Mouse (Mus musculus) skeletal muscle tissue, postnatal 0 days (tissue): ENCODE results near the gene Cox8b. TPM values are rescaled to one million over a fixed set of nuclear protein-coding genes. Genes with fewer than 3 reads are reported as not detected.

ENCODE experiments used
- polyA plus RNA-seq: library from polyadenylated mRNA; unstranded; fragments of >200 nt; fragmentation: Nextera tagmentation; extraction: Ambion mirVana; gene quantifications from 2 replicates; pipeline ENCODE4 v1.2.1, GENCODE M21; 2015

The Cox8b gene
- polyA plus RNA-seq: 998 and 1,212 TPM in 2 replicates

DNA sequence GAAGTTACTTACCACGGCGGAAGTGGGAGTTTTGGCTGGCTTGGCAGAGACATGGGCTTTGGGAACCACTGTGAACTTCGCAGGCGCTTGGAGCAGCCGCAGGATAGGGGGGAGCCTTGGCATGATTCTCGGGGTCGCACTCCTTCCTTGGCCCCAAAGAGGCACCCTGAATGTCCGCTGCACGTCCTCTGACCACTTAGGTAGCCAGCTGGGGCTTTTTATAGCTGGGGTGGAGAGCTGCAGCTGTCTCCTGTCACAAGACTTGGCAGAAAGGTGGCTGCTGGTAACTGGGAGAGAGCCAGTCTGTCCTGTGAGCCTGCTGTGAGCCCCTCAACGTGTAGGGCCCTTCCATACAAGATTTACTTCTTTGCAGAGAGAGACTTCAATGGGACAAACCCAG is at the start of gene Cox8b:
Cox8b (minus strand) TSS at position 227 of the 400 bp plus-strand sequence.

DNA sequence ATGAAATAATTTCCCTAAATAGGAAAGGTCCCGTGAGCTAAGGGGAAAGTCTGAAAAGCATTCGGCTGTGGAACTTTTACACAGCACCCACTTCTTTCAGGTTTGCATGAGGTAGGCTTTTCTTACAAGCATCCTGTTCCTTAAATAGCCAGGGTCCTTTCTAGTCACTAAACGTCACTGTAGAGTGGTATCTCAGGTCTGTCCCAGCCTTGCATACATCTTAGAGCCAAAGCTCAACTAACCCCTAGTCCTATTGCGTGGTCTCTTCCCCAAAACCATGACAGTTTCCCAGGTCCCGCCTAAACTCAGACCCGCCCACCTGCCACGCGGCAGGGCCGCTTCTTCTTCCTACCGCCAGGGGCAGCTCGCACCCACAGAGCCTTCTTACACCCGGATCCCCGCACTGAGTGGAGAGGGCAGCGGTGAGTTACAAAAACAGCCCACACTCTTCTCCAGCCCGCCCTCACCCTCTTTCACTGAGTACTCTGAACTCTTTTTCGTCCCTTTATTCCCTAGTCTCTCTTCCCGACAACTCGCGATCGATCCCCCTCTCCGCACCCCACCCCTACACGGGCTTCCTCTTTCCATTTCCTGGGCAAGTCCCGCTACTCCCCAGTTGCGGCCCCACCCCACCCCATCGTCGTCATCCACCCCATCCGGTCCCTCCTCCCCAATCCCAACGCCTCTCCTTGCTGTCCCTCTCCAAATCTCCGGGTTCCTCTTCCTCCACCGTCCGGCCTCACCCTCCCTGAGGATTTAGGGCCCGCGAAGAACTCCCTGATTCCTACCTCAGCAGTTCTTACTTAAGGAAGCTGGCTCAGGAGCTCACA is 41.2 kb upstream of the Cox8b start, which contains the start of gene Pgghg:
Pgghg (plus strand) TSS at position 170 of the 830 bp plus-strand sequence.

DNA sequence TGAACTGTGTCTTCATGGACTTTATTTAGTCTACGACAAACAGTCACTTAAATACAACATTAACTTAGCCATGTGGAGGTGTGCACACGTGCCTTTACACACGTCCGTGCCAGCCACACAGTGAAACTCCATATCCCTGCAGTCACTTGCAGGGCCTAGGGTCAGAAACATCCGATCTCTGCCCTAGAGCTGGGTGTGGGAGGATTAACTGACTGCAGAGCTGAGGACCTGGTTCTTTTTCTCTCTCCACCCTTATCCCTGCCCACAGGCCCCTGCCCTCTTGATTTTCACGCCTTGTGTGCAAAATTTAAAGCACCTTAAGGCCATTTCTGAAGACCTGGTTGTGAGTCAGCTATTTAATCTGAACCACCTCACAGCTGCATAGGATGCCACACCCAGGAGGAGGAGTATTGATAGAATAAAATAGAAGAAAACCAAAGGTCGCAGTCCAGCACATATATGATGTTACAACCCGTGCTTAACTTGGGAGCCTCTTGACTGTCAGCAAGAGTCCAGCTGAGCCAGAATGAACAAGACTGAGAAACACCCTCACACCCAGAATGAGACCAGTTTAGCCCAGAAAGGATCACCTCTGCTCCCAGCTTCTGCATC is 20.3 kb upstream of the Cox8b start, which contains the start of gene Nlrp6:
Nlrp6 (plus strand) TSS at position 485 of the 612 bp plus-strand sequence.

DNA sequence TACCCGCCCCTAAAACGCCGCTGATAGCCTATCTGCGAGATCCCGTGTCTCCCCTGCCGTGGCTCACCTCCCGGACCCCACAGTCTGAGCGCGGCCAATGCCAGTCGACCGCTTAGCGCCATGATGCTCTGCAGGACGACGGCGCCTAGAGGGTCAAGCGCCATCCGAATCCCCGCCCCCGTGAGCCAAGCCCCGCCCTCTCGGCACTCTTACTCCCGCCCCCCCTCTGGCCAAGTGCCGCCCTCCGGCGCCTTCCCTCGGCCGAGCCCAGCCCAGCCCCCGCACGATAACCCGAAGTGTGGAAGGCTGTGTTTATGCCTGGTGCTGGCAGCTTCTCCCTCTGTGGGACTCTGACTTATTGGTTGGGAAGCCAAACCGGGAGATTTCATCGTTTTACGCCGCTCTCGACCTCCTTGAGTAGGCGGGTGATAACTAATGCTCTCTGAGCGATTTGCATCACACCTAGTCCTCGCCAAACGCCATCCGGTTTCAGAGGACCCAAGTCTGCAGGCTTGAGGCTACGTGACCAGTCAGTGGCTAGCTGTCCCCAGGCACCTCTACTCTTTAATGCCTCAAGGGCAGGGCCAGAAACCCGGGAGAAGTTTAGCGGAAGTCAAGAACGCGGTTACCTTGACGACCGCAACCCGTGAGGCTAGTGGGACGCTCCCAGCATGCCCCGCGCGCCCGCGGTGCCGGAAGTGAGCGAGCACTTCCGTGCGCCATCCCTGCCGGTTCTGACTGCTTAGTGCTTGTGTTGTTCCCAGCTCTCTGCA is 18.4 kb downstream of the Cox8b start, which contains the start of the genes Psmd13 and Sirt3:
Psmd13 (plus strand) TSS at position 273 of the 773 bp plus-strand sequence.
Sirt3 (minus strand) TSS at position 614 of the 773 bp plus-strand sequence.

GRCm38 (mm10) chr7:140857550-140858505 is 42.4 kb downstream of the Cox8b start, which contains the start of gene Bet1l:
Bet1l (minus strand) TSS chr7:140857577.

DNA sequence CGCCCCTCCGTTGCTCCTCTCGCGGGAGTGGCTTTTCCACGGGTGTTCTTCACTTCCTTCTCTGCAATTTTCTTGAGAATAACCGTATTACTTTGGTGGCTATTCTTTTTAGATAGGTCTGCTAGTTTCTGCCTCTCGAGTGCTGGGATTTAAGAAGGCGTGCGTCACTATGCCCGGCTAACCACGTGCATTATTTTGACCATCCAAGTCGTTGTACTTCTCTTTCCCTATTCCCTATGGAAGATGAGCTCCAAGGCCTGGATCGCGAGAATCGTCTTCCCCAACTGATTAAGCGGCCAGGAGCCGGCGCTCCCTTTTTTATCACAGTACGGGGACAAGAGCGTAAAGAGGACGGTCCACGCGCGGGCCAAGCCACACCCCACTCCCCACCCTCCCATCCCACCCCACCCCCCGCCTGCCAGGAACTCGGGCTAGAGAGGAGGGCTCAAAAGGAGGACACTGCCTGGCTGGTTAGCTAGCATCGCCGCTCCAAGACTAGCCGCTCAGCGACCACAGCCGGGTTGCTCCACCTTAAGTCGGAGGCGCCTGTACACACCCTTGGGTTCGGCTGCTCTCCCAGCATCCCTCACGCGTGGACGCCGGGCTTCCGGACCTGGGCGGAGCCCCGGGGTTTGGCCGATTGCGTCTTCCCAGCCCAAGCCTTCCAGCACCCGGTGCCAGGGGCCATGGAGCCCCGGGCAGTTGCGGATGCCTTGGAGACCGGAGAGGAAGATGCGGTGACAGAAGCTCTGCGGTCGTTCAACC is 43.3 kb downstream of the Cox8b start, which contains the start of gene Ric8a:
Ric8a (plus strand) TSS at position 173 of the 765 bp plus-strand sequence.

GRCm38 (mm10) chr7:140855860-140856784 is 44.1 kb downstream of the Cox8b start, which contains the start of gene Gm45785:
Gm45785 (minus strand) TSS chr7:140856331.

Other genes with a start within 250 kb of the Cox8b start
- gene Olfr539, start 240.5 kb downstream of the Cox8b start, polyA plus RNA-seq: not detected in 2 replicates
- not detected in 2 replicates for gene Olfr45, start 218.5 kb downstream of the Cox8b start, polyA plus RNA-seq
- not detected in 2 replicates for gene Olfr541, start 203.2 kb downstream of the Cox8b start, polyA plus RNA-seq
- 0.29 and 13.1 TPM in 2 replicates for gene Cyp2e1, start 136.7 kb downstream of the Cox8b start, polyA plus RNA-seq
- gene Syce1, start 112.6 kb downstream of the Cox8b start, polyA plus RNA-seq: 0.21 TPM in 1 of 2 replicates, not detected in the other
- 0.11 and 0.14 TPM in 2 replicates for gene Zfp941, start 78.3 kb downstream of the Cox8b start, polyA plus RNA-seq
- 5.0 TPM in 1 of 2 replicates, not detected in the other for gene Urah, start 65.4 kb downstream of the Cox8b start, polyA plus RNA-seq
- not detected in 2 replicates for gene Scgb1c1, start 54.9 kb downstream of the Cox8b start, polyA plus RNA-seq
- gene Odf3, start 52.6 kb downstream of the Cox8b start, polyA plus RNA-seq: not detected in 2 replicates
- not detected in 2 replicates for gene Gm45785, start 44.1 kb downstream of the Cox8b start, polyA plus RNA-seq
- 40.2 and 42.3 TPM in 2 replicates for gene Ric8a, start 43.5 kb downstream of the Cox8b start, polyA plus RNA-seq
- gene Bet1l, start 42.9 kb downstream of the Cox8b start, polyA plus RNA-seq: 35.0 and 37.4 TPM in 2 replicates
- 170 and 182 TPM in 2 replicates for gene Psmd13, start 18.5 kb downstream of the Cox8b start, polyA plus RNA-seq
- 28.6 and 32.3 TPM in 2 replicates for gene Sirt3, start 18.1 kb downstream of the Cox8b start, polyA plus RNA-seq
- 0.02 and 0.06 TPM in 2 replicates for gene Nlrp6, start 20.5 kb upstream of the Cox8b start, polyA plus RNA-seq
- gene Pgghg, start 40.9 kb upstream of the Cox8b start, polyA plus RNA-seq: 8.7 and 9.2 TPM in 2 replicates
- gene Ifitm5, start 49.8 kb upstream of the Cox8b start, polyA plus RNA-seq: 1.2 and 2.4 TPM in 2 replicates
- gene Gm45717, start 55.5 kb upstream of the Cox8b start, polyA plus RNA-seq: not detected in 2 replicates
- gene Ifitm2, start 55.5 kb upstream of the Cox8b start, polyA plus RNA-seq: 680 and 694 TPM in 2 replicates
- gene Ifitm1, start 66.8 kb upstream of the Cox8b start, polyA plus RNA-seq: 12.1 and 16.9 TPM in 2 replicates
- 250 and 252 TPM in 2 replicates for gene Ifitm3, start 110.3 kb upstream of the Cox8b start, polyA plus RNA-seq
- 0.56 and 1.0 TPM in 2 replicates for gene Ifitm6, start 117.5 kb upstream of the Cox8b start, polyA plus RNA-seq
- gene Gm17387, start 128.7 kb upstream of the Cox8b start, polyA plus RNA-seq: not detected in 2 replicates
- gene B4galnt4, start 160.7 kb upstream of the Cox8b start, polyA plus RNA-seq: 0.56 TPM in 1 of 2 replicates, not detected in the other
- 0.46 and 4.1 TPM in 2 replicates for gene Pkp3, start 177.8 kb upstream of the Cox8b start, polyA plus RNA-seq
- 2.8 and 3.8 TPM in 2 replicates for gene Sigirr, start 200.1 kb upstream of the Cox8b start, polyA plus RNA-seq
- 0.93 TPM in 1 of 2 replicates, not detected in the other for gene Ano9, start 217.4 kb upstream of the Cox8b start, polyA plus RNA-seq
- 29.8 and 34.4 TPM in 2 replicates for gene Ptdss2, start 221.9 kb upstream of the Cox8b start, polyA plus RNA-seq